Comparison of ENCODE assay signal across 37 mouse cellular contexts in the genomic region with DNA sequence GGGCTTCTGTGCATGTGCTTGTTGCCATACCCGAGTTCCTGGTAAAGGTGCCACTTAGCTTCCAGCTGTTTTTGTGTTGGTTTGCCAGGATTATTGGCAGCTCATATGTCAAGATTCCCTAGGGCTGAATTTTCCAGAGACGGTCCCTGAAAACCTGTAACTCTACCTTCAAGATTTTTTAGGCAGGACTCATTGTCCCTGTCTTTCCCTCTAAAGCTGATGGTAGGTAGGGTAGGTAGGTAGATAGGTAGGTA. TPM values are rescaled to one million over a fixed set of nuclear protein-coding genes. Genes with fewer than 3 reads are reported as not detected.
DNase-seq lines count a peak whose midpoint lies in the region; ATAC-seq and TF ChIP-seq lines count a peak whose summit lies in the region.
"Had no signal": no experiment of that assay in that cellular context is flagged by ENCODE, and none has a peak within 500 bp of the region (broad histone marks: within the 10 kb centered on the region; RNA-seq: fewer than 3 reads in every experiment).

No protein-coding gene starts in this region.

- H3K9me3 ChIP-seq in liver, embryonic 13.5 days (replicated peaks) = no peaks in the 10 kb centered on the region
- no peaks in the 10 kb centered on the region for H3K9me3 ChIP-seq in liver, embryonic 16.5 days (replicated peaks; ENCODE audit: control insufficient read depth, low read length)
- H3K9me3 ChIP-seq in kidney, embryonic 16.5 days (ENCODE audit: low read length) = no peaks in the 10 kb centered on the region
- H3K9me3 ChIP-seq: embryonic facial prominence, embryonic 10.5 days; embryonic facial prominence, embryonic 13.5 days; forebrain, embryonic 10.5 days; forebrain, embryonic 13.5 days; heart, embryonic 10.5 days; hindbrain, embryonic 10.5 days; hindbrain, embryonic 13.5 days had no signal

- H3K36me3 ChIP-seq in liver, embryonic 13.5 days = no peaks in the 10 kb centered on the region
- no peaks in the 10 kb centered on the region for H3K36me3 ChIP-seq in liver, embryonic 16.5 days (ENCODE audit: control insufficient read depth, insufficient read depth)
- no peaks in the 10 kb centered on the region for H3K36me3 ChIP-seq in kidney, embryonic 16.5 days (ENCODE audit: insufficient read depth, low read length)
- H3K36me3 ChIP-seq: embryonic facial prominence, embryonic 10.5 days; embryonic facial prominence, embryonic 13.5 days; forebrain, embryonic 10.5 days; G1E; heart, embryonic 10.5 days; hindbrain, embryonic 10.5 days; hindbrain, embryonic 13.5 days had no signal

- no peak for TF ChIP-seq CTCF in bone marrow, adult 2 months (IDR thresholded peaks at IDR 0.05; ENCODE audit: control insufficient read depth, insufficient read depth, low read length)

- WGBS in bone marrow, adult 2 months = 68% methylated on average over 2 of the region's 2 CpGs
- 59% methylated on average over 2 of the region's 2 CpGs for WGBS in liver, embryonic 13.5 days (ENCODE audit: insufficient replicate concordance)
- 60% methylated on average over 2 of the region's 2 CpGs for WGBS in liver, embryonic 16.5 days (ENCODE audit: insufficient replicate concordance)
- 51% methylated on average over 2 of the region's 2 CpGs for WGBS in kidney, embryonic 16.5 days

- no peak overlapping the region for H3K4me3 ChIP-seq in bone marrow, adult 2 months (replicated peaks; ENCODE audit: control insufficient read depth, low read depth, low read length)
- H3K4me3 ChIP-seq in liver, embryonic 13.5 days (replicated peaks) = no peak overlapping the region
- no peak overlapping the region for H3K4me3 ChIP-seq in liver, embryonic 16.5 days (ENCODE audit: low read depth, low read length)
- no peak overlapping the region for H3K4me3 ChIP-seq in kidney, embryonic 16.5 days (ENCODE audit: low read length)
- H3K4me3 ChIP-seq: embryonic facial prominence, embryonic 10.5 days; embryonic facial prominence, embryonic 13.5 days; erythroblast, embryonic 14.5 days; forebrain, embryonic 10.5 days; forebrain, embryonic 13.5 days; heart, adult 2 months; heart, embryonic 10.5 days; hindbrain, embryonic 10.5 days; hindbrain, embryonic 13.5 days had no signal

- peak overlapping the region; percentile 74 for H3K27ac ChIP-seq in bone marrow, adult 2 months (ENCODE audit: control insufficient read depth, insufficient read depth, low read depth, low read length, poor library complexity)
- H3K27ac ChIP-seq in liver, embryonic 13.5 days = peak overlapping the region; percentile 70
- H3K27ac ChIP-seq in liver, embryonic 16.5 days (ENCODE audit: low read length) = peak overlapping the region; percentile 83
- H3K27ac ChIP-seq in kidney, embryonic 16.5 days (ENCODE audit: low read length) = no peak overlapping the region
- H3K27ac ChIP-seq: embryonic facial prominence, embryonic 10.5 days; embryonic facial prominence, embryonic 13.5 days; forebrain, embryonic 10.5 days; forebrain, embryonic 13.5 days; heart, adult 2 months; heart, embryonic 10.5 days; hindbrain, embryonic 10.5 days; hindbrain, embryonic 13.5 days had no signal

- 0 out of 2 replicates have a peak overlapping the region, but pooled peaks have one; percentile 19 for H3K4me2 ChIP-seq in liver, embryonic 13.5 days
- peak overlapping the region; percentile 27 for H3K4me2 ChIP-seq in liver, embryonic 16.5 days (ENCODE audit: low read depth, low read length)
- H3K4me2 ChIP-seq in kidney, embryonic 16.5 days (replicated peaks; ENCODE audit: low read depth, low read length) = no peak overlapping the region
- H3K4me2 ChIP-seq: embryonic facial prominence, embryonic 13.5 days; forebrain, embryonic 13.5 days; hindbrain, embryonic 13.5 days had no signal

- DNase-seq in gonadal fat pad, adult 2 months (ENCODE audit: low read depth) = peak; percentile 54
- DNase-seq in liver, embryonic 13.5 days = no peak
- DNase-seq in heart, adult 18-20 months = no peak
- DNase-seq in gastrocnemius, adult 8-10 months (ENCODE audit: low spot score in 2 of 2) = no peak
- DNase-seq: adrenal gland, postnatal 10 days; adrenal gland, postnatal 36 days; B cell, adult 2 months; cerebellum, adult 11-12 months; cerebellum, adult 8-10 months; cerebellum, postnatal 10 days; cerebellum, postnatal 36 days; embryo, embryonic 11 days; gastrocnemius, postnatal 14 days; heart, adult 2 months; heart, postnatal 36 days had no signal

- H3K4me1 ChIP-seq in bone marrow, adult 2 months (ENCODE audit: control insufficient read depth, insufficient read depth, low read length) = peaks cover 6% of the 10 kb centered on the region
- H3K4me1 ChIP-seq in liver, embryonic 13.5 days (replicated peaks) = peaks cover 4% of the 10 kb centered on the region
- H3K4me1 ChIP-seq in liver, embryonic 16.5 days (ENCODE audit: control insufficient read depth, low read depth, low read length) = peaks cover 4% of the 10 kb centered on the region; the same call in 1 of the 2 replicates
- H3K4me1 ChIP-seq in kidney, embryonic 16.5 days (ENCODE audit: insufficient read depth, low read length) = no peaks in the 10 kb centered on the region
- H3K4me1 ChIP-seq: embryonic facial prominence, embryonic 10.5 days; embryonic facial prominence, embryonic 13.5 days; forebrain, embryonic 10.5 days; forebrain, embryonic 13.5 days; heart, embryonic 10.5 days; hindbrain, embryonic 10.5 days; hindbrain, embryonic 13.5 days had no signal

- TF ChIP-seq POLR2A in bone marrow, adult 2 months (IDR thresholded peaks at IDR 0.05; ENCODE audit: borderline replicate concordance, control insufficient read depth, low read depth, low read length) = no peak

- H3K9ac ChIP-seq in liver, embryonic 13.5 days = no peak overlapping the region
- H3K9ac ChIP-seq in liver, embryonic 16.5 days (ENCODE audit: low read depth, low read length) = no peak overlapping the region
- no peak overlapping the region for H3K9ac ChIP-seq in kidney, embryonic 16.5 days (replicated peaks; ENCODE audit: low read length)
- H3K9ac ChIP-seq: embryonic facial prominence, embryonic 13.5 days; forebrain, embryonic 13.5 days; hindbrain, embryonic 13.5 days had no signal

- no peaks in the 10 kb centered on the region for H3K27me3 ChIP-seq in liver, embryonic 13.5 days
- no peaks in the 10 kb centered on the region for H3K27me3 ChIP-seq in liver, embryonic 16.5 days (ENCODE audit: control insufficient read depth, insufficient read depth, low read depth, low read length)
- H3K27me3 ChIP-seq in kidney, embryonic 16.5 days (ENCODE audit: insufficient read depth, low read length) = 0 out of 2 replicates have a peak, but pooled peaks cover 1% of the 10 kb centered on the region
- H3K27me3 ChIP-seq: embryonic facial prominence, embryonic 13.5 days; forebrain, embryonic 13.5 days; hindbrain, embryonic 13.5 days; Patski had no signal

- no peak for ATAC-seq in liver, embryonic 13.5 days (ENCODE audit: low read depth)
- ATAC-seq in liver, embryonic 16.5 days (ENCODE audit: low read depth) = no peak
- no peak for ATAC-seq in kidney, embryonic 16.5 days (ENCODE audit: low FRiP score, low TSS enrichment)
- ATAC-seq: forebrain, embryonic 13.5 days; forebrain, embryonic 16.5 days; hindbrain, embryonic 16.5 days; Patski had no signal

RNA-seq across cellular contexts. Expression of gene Serpina11, which starts 0.3 kb away (rescaled TPM):
- polyA plus RNA-seq in bone marrow, adult 2 months (2011; ENCODE audit: insufficient read depth, insufficient read length, low replicate concordance, missing spikeins) = 1.4 TPM in 1 of 2 replicates, not detected in the other
- not detected in 2 replicates for polyA plus RNA-seq in gonadal fat pad, adult 2 months (2012; rRNA removed)
- polyA plus RNA-seq in liver, embryonic 13.5 days (2015; fragmentation: Nextera tagmentation; extraction: Ambion mirVana) = 5.0 and 5.4 TPM in 2 replicates
- polyA plus RNA-seq in liver, embryonic 16.5 days (2015; fragmentation: Nextera tagmentation; extraction: Ambion mirVana) = 23.6 and 23.7 TPM in 2 replicates
- not detected for total RNA-seq in heart, adult 18-20 months (2021)
- polyA plus RNA-seq in kidney, embryonic 16.5 days (2015; fragmentation: Nextera tagmentation; extraction: Ambion mirVana) = not detected in 2 replicates
- total RNA-seq in gastrocnemius, adult 8-10 months (2022) = not detected
- total RNA-seq: adrenal gland, adult 18-20 months; adrenal gland, postnatal 36 days; G1E; gastrocnemius, adult 18-20 months; gastrocnemius, postnatal 14 days; heart, adult 2 months; heart, postnatal 36 days had no signal
- polyA plus RNA-seq: cortical plate, adult 2 months; embryonic facial prominence, embryonic 10.5 days; embryonic facial prominence, embryonic 13.5 days; erythroblast, embryonic 14.5 days; forebrain, embryonic 10.5 days; forebrain, embryonic 13.5 days; forebrain, embryonic 16.5 days; G1E; heart, adult 2 months; heart, embryonic 14.5 days; heart, postnatal 0 days; hindbrain, embryonic 10.5 days; hindbrain, embryonic 13.5 days; hindbrain, embryonic 16.5 days; Patski had no signal

RNA-seq across cellular contexts. Expression of gene Serpina9, which starts 24.1 kb away (rescaled TPM):
- polyA plus RNA-seq in bone marrow, adult 2 months (2011; ENCODE audit: insufficient read depth, insufficient read length, low replicate concordance, missing spikeins) = not detected in 2 replicates
- not detected in 2 replicates for polyA plus RNA-seq in gonadal fat pad, adult 2 months (2012; rRNA removed)
- not detected in 2 replicates for polyA plus RNA-seq in liver, embryonic 13.5 days (2015; fragmentation: Nextera tagmentation; extraction: Ambion mirVana)
- polyA plus RNA-seq in liver, embryonic 16.5 days (2015; fragmentation: Nextera tagmentation; extraction: Ambion mirVana) = not detected in 2 replicates
- total RNA-seq in heart, adult 18-20 months (2021) = under 1 TPM in 1 of 2 experiments, not detected in 1; 0.10 TPM
- 0.06 TPM in 1 of 2 replicates, not detected in the other for polyA plus RNA-seq in kidney, embryonic 16.5 days (2015; fragmentation: Nextera tagmentation; extraction: Ambion mirVana)
- total RNA-seq in gastrocnemius, adult 8-10 months (2022) = not detected
- total RNA-seq: adrenal gland, adult 18-20 months; adrenal gland, postnatal 36 days; gastrocnemius, adult 18-20 months; gastrocnemius, postnatal 14 days; gastrocnemius, postnatal 4 days; heart, adult 2 months; heart, postnatal 36 days had no signal
- polyA plus RNA-seq: embryonic facial prominence, embryonic 10.5 days; erythroblast, embryonic 14.5 days; forebrain, embryonic 10.5 days; forebrain, embryonic 13.5 days; forebrain, embryonic 16.5 days; G1E; hindbrain, embryonic 10.5 days; hindbrain, embryonic 13.5 days had no signal

RNA-seq across cellular contexts. Expression of gene Serpina1e, which starts 30.7 kb away (rescaled TPM):
- polyA plus RNA-seq in bone marrow, adult 2 months (2011; ENCODE audit: insufficient read depth, insufficient read length, low replicate concordance, missing spikeins) = 13.2 and 51.9 TPM in 2 replicates
- 0.36 and 0.85 TPM in 2 replicates for polyA plus RNA-seq in gonadal fat pad, adult 2 months (2012; rRNA removed)
- polyA plus RNA-seq in liver, embryonic 13.5 days (2015; fragmentation: Nextera tagmentation; extraction: Ambion mirVana) = 82.4 and 89.4 TPM in 2 replicates
- polyA plus RNA-seq in liver, embryonic 16.5 days (2015; fragmentation: Nextera tagmentation; extraction: Ambion mirVana) = 582 and 639 TPM in 2 replicates
- total RNA-seq in heart, adult 18-20 months (2021) = 1 to 10 TPM in 1 of 2 experiments, under 1 TPM in 1; 0.30 to 1.4 TPM
- 1.3 and 1.5 TPM in 2 replicates for polyA plus RNA-seq in kidney, embryonic 16.5 days (2015; fragmentation: Nextera tagmentation; extraction: Ambion mirVana)
- under 1 TPM in 1 of 4 experiments, not detected in 3; 0.51 TPM for total RNA-seq in gastrocnemius, adult 8-10 months (2022)
- total RNA-seq: CH12.LX; G1E; gastrocnemius, postnatal 14 days had no signal
- polyA plus RNA-seq: cortical plate, adult 2 months; embryonic facial prominence, embryonic 10.5 days; embryonic facial prominence, embryonic 13.5 days; erythroblast, embryonic 14.5 days; forebrain, embryonic 10.5 days; forebrain, embryonic 13.5 days; forebrain, embryonic 16.5 days; G1E; heart, embryonic 14.5 days; hindbrain, embryonic 10.5 days; hindbrain, embryonic 13.5 days; hindbrain, embryonic 16.5 days had no signal

RNA-seq across cellular contexts. Expression of gene Serpina12, which starts 54.8 kb away (rescaled TPM):
- polyA plus RNA-seq in bone marrow, adult 2 months (2011; ENCODE audit: insufficient read depth, insufficient read length, low replicate concordance, missing spikeins) = 0.82 and 0.86 TPM in 2 replicates
- polyA plus RNA-seq in gonadal fat pad, adult 2 months (2012; rRNA removed) = 0.07 TPM in 1 of 2 replicates, not detected in the other
- 0.06 TPM in 1 of 2 replicates, not detected in the other for polyA plus RNA-seq in liver, embryonic 13.5 days (2015; fragmentation: Nextera tagmentation; extraction: Ambion mirVana)
- 0.07 TPM in 1 of 2 replicates, not detected in the other for polyA plus RNA-seq in liver, embryonic 16.5 days (2015; fragmentation: Nextera tagmentation; extraction: Ambion mirVana)
- under 1 TPM in 1 of 2 experiments, not detected in 1; 0.10 TPM for total RNA-seq in heart, adult 18-20 months (2021)
- not detected in 2 replicates for polyA plus RNA-seq in kidney, embryonic 16.5 days (2015; fragmentation: Nextera tagmentation; extraction: Ambion mirVana)
- under 1 TPM in 1 of 4 experiments, not detected in 3; 0.07 TPM for total RNA-seq in gastrocnemius, adult 8-10 months (2022)
- total RNA-seq: CH12.LX; gastrocnemius, adult 18-20 months; gastrocnemius, postnatal 14 days; gastrocnemius, postnatal 4 days; heart, adult 2 months; heart, postnatal 36 days had no signal
- polyA plus RNA-seq: cortical plate, adult 2 months; embryonic facial prominence, embryonic 10.5 days; embryonic facial prominence, embryonic 13.5 days; erythroblast, embryonic 14.5 days; forebrain, embryonic 10.5 days; forebrain, embryonic 13.5 days; forebrain, embryonic 16.5 days; G1E; heart, adult 2 months; heart, embryonic 10.5 days; heart, embryonic 14.5 days; heart, postnatal 0 days; hindbrain, embryonic 10.5 days; hindbrain, embryonic 13.5 days; hindbrain, embryonic 16.5 days; Patski had no signal
